Mouse (Mus musculus): ENCODE data around the gene Slc6a16.

Slc6a16 gene

DNA sequence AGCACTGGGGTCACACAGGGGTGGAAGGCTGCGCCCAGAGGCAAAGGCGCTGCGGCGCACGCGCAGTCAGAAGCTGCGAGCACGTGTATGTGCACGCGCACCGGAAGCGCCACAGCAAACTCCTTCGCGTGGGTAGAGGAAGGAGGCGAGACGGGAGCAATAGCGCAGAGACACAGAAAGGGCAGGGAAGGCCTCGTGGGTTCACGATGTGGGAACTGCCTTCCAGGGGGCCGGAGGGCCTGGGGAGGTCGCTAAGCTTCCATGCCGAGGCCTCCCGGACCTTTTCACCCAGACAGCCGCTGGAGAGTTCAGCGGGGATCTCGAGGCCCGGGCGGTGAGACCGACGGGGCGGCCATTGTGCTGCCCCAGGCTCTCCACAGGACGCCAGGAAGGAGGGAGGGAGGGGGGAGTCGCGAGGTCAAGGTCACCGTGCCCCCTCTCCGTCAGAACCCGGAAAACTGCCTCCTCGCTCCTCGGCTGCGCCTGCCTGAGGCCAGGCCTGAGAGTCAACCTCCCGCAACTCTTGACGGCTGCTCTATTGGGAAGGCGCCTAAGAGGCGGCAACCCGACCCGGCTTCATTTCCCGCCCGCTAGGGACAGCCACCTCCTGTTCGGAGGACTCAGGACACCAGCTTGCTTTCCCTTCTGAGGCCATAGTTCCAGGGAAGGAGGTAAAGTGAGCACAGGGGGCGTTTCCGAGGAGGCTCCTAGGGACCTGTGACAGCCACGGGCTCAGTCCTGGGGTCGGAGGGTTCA lies at the start of gene Slc6a16:
Gene Slc6a16, plus strand, starts transcription at position 453 of the 756 bp plus-strand sequence.
- DNase-seq (ENCODE audit: extremely low spot score), result peak; percentile 70

DNA sequence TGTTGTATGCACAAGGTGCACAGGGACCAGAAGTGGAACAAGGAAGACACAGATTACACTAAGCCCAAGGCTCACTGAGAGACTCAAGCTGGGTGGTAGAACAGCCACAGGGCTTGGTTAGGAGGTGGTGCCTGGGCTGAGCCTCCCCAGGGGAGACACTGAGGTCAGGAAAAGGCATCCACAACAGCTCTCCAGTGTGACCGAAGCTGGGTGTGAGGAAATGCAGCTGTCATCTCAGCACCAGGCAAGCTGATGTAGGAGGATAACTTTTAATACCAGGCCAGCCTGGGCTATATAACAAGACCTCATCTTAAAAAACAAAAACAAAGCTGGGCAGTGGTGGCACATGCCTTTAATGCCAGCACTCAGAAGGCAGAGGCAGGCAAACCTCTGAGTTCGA lies 49.7 kb upstream of the Slc6a16 start:
- DNase-seq (ENCODE audit: extremely low spot score), result no peak

DNA sequence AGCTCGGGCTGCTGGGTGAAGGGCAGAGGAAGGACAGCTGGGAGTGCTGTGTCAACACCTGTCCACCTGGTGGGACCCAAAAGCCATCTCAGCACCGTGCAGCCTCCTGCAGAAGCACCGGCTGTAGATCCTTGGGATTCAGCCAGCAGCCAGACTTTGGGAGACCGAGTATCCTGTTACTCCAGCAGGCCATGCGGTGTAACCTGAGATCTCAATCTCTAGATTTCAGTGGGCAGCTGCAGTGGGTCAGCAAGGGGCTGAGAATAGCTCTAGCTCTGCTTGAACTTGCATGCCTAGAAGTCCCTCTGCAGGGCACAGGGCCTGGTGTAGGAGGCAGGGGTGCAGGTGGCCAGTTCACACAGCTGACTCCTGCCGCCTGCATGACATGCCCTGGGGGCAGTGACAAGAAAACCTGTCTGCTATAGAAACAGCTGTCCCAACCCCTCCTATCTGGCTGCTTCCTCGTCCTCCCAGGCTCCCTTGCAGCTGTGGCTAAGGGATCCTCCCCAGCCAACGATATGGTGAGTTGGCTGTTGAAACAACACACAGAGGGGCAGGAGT lies 49.0 kb upstream of the Slc6a16 start:
- peak; percentile 53 for DNase-seq (ENCODE audit: extremely low spot score)

DNA sequence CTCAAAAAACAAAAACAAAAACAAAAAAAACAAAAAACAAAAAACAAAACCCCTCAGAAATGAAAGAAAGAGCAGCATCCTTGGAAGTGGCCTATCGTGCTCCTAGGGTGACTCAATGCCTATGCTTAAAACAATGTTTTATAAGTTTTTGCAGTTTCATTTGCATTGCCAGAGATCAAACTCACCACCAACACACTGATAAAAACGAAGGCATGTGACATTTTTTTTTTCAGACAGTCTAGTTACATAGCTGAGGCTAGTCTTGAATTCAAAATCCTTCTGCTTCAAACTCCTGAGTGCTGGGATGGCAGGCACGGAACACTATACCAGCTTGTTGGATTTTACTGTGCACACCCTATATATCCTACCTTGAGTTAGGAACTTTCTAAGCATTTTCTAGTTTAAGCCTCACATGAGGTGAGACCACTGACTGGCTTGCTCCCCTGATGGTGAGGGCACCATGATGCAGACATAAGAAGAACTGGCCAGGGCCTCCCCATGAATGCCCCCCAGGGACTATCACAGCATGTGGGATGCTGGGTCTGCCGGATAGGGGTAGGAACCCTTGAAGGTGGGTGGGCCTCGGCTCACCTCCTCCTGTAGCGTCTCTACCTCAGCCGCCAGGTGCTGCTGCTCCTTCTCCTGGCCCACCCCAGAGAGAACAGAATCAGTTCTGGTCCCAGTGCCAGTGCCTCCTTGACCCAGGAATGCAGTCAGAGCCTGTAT lies 48.1 kb upstream of the Slc6a16 start:
- DNase-seq (ENCODE audit: extremely low spot score), result no peak

DNA sequence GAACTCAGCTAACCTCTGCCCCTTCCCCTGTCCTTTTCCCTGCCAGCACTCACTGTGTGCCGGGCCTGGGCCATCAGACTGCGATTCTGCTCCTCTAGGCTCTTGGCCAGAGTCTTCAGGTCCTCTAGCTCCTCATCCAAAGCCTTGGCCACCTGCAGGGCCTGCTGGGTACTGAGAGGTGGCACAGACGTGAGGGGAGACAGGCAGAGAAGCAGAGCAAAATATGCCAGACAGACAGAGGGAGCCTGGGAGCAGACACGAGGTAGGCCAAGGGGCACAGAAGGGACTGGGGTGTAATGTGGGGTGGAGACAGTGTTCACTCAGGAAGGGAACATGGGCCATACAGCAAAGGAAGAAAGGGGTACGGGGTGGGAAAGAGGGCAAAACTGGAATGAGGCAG lies 47.5 kb upstream of the Slc6a16 start:
- DNase-seq (ENCODE audit: extremely low spot score), result no peak

DNA sequence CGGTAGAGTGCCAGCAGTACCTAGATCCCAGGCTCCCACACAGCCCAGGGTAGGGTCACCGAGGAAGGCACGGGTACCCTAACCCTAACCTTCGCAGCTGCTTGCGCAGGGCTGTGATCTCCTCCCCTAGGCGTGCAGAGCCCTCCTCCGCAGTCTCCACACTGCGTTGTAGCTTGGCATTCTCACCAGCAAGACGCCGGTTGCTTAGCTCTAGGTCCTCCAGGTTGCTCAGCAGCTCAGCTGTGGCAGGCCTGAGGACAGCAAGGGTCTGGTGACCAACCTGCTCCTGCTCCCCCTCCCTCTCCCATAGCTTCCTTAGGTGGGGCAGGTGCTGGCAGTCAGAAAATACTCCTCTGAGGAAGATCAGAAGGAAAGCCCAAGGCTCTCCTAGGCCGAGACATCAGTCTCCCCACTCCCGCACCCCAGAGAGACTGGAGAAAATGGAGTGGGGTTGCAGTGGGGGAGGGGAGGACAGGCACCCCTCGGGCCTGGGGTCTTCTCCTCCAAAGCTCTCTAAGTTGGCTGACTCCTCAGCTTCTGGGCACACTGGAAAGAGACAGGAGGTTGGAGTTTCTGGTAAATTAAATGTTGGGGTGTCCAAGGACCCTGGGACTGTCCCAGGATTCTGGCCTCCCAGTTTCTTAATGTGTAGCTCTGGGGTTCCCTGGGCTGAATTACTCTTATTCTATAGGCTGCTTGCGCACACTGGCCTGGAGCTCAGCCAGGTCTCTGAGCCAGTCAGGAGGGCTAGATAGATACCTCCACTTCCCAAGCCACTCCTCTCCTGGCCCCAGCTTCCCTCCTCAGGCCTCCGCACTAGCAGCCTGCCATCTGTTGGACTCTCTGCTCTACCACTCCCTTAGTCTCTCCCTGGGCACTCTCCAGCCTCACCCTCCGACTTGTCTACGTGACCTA lies 46.8 kb upstream of the Slc6a16 start:
- no peak for DNase-seq (ENCODE audit: extremely low spot score)

DNA sequence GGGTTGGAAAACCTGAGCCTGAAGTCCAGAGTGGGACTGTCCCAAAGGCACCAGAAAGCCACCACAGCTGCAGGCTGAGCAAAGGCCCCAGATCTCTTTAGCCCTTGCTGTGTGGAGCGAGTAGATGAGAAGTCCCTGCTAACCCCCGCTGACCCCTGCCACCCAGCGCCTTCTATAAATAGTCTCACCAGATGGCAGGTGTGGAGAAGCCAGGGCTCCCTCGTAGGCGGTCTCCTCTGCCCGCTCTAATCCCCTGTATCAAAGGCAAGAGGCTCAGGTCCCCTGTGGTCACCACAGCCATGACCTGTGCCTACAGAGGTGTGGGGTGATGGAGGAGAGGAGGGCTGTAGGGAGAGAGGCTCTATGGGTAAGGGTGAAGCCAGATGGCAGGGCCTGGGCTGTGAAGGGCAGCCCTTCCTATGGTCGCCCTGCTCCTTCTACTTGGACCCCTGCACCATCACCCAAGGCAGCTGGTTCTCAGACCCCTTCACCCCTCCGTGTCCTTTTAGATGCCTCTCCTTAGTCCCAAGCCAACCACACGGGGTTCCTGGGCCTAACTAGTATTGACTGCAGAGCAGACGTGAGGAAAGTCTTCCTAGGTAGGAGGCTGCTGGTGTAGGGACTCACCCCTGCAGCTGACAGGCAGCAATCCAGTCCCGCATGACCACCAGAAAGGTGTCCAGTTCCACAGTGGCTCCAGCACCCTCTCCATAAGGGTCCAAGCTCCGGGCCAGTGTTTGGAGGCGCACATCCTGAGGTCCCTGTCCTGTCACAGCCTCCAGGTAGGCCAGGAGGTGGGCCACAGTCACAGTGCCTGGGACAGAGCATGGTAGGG lies 45.3 kb upstream of the Slc6a16 start:
- DNase-seq (ENCODE audit: extremely low spot score), result no peak

DNA sequence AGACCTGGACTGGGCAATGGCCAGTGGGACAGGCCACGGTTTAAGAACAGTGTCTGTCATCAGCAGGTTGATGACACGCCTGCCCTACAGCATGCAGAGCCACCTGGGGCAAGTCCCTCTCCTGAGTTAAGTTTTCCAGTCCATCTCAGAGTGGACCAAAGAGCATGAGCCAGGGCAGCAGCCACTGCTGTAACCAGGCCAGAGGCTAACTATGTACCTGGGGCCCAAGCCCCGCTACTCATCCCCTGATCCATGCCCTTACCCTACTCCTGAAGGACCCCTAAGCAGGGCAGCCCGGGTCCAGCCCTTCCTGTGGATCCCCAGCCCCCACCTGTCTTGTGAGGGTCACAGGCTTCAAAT lies 44.7 kb upstream of the Slc6a16 start:
- no peak for DNase-seq (ENCODE audit: extremely low spot score)

DNA sequence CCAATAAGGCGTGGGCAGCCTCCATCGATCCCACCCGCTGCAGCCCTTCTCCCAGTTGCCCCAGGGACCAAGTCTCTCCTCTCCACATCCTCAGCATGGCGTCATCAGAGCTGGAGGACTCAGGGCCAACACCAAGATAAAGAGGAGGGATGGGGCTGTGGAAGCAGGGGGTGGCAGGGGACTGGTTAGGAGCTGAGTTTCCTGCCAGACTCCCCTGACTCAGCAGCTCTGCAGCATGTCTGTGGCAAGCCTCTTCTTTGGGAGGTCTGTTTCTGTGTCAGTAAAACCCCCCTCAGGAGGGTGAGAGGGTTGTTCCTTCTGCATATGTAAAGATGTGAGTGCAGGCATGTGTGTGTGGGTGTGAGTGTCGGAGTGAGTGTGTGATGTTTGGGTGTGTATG lies 43.9 kb upstream of the Slc6a16 start:
- DNase-seq (ENCODE audit: extremely low spot score), result no peak

DNA sequence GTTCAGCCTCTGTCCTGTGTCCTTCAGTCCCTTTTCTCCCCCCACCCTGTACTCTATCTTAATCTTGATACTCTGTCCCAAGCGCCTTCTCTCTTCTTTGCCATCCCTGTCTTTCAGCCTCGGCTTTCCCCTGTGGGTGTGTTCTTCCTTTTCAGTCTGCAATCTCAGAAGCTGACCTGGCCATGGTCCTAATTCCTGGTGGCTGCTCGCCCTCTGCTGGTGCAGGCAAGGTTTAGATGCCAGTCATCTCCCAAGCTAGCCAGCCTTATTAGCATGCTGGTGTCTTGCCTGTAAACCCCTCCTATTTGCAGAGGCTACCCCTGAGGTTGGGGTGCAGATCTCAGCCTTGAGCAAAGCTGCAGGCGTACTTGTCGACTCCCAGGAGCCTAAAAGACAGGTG lies 42.5 kb upstream of the Slc6a16 start:
- peak; percentile 73 for DNase-seq (ENCODE audit: extremely low spot score)

DNA sequence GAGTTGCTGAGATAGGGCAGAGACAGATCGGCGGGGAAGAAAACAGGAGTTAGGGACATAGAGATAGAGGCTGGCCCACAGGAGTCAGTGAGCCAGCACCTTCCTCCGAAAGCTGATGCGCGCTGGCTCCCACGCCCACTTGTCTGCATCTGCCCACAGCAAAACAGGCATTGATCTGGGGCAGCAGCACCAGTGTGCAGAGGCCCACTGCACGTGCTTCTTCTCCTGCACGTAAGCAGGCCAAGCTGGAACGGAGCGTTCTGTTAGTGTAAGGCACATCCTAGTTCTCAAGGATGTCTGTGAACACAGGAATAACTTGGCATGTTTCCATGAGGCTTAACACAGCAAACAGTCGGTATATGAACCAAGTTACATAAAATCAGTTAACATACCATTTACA lies 41.9 kb upstream of the Slc6a16 start:
- DNase-seq (ENCODE audit: extremely low spot score), result no peak

DNA sequence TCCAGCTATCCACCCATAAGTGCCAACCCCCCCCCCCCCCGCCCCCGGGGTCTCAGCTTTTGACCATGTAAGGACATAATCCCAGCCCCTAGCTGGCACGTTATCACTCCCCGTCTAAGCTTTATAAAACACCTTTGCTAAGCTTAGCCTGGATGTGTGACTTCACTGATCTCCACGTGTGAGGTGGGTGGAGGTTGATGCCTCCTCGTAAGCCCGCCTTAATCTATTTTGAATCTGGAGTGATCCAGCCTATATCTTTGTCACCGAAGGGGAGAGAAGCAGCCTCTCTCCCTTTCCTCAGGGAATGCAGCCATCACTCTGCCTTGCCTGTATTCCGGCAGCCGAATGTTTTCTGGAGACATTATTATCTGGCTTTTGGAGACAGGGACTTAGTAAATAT lies 38.2 kb upstream of the Slc6a16 start:
- no peak for DNase-seq (ENCODE audit: extremely low spot score)

DNA sequence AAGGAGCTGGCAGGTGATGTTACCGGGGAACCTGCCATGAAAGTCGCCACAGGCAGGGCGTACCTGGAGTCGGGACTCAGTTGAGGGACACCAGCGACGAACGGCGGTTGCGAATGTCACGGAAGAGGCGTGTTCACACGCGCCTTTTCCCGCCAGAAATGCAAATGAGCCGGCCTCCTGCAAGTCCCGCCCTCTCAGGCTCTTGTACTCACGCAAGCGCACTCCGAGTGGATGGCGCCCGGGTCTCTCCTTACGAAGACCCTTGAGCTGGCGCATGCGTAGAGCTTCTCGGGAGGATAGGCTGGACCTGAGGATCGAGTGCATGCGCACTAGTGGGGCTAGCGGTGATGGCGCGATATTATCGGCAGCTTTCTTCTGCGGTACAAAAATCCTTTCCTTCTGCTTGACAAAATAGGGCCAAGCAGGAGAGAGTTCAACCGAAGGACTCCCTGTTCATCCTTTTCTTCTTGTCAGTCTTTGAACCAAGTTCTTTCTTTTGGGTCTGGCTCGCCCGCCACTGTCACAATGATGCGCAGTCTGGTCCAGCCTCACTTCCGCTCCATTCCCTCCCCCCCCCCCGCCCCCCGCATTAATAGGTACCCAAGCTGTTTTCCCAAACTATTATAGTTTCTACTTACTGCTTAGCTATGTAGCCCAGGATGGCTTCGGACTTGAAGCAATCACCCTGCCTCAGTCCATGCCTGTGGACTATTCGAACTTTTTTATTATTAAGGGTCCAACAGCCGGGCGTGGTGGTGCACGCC lies 36.3 kb upstream of the Slc6a16 start, which contains the start of gene Ccdc155:
Gene Ccdc155, minus strand, starts transcription at position 513 of the 764 bp plus-strand sequence.
- DNase-seq (ENCODE audit: extremely low spot score), result peak; percentile 94

DNA sequence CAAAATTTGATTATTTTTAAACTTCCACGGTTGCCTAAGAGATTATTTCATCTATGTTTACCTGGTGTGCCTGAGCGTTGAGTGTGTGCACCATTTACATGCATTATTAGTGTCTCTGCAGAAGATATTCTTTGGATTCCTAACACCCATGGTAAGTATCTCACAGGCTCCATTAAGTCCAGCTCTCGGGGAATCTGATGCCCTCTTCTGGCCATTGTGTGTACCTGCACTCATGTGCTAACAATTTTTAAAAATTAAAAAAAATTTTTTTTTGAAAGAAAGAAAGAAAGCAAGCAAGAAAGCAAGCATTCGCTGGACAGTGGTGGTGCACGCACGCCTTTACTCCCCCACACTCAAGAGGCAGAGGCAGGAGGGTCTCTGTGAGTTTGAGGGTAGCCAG lies 32.6 kb upstream of the Slc6a16 start:
- DNase-seq (ENCODE audit: extremely low spot score), result no peak

DNA sequence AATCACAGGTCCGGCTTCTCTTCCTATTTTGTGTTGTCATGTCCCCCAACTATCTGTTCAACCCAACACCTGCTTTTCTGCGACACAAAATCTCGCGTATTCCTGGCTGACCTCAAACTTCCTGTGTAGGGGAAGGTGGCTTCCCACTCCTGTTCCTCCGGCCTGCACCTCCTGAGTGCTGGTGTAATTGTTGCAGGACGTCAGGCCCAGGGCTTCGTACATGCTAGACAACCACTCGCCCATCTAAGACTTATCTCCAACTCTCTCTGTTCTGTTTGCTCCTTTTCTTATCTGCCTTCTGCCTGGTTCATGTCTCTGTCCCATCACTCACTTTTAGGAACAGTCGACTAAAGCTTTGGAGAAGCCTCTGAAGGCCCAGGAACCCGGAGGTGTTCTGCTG lies 29.8 kb upstream of the Slc6a16 start:
- no peak for DNase-seq (ENCODE audit: extremely low spot score)

DNA sequence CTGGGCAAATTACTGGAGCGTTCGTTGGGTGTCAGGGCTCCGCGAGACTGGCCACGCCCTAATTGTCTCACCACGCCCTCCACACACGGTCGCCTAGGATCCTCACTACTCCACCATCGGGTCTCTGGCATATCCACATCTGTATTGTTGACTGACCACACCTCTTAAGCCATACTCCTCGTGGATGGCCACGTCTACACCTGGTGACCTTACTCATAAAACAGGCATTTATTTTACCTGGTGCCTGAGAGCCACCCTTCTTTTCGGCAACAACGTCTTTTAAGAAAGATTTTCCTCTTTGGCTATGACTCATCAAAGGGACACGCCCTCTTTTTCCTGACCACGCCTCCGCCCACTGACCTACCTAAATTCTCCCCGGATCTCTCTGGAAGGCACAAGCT lies 29.0 kb upstream of the Slc6a16 start, which contains the start of gene Dkkl1:
Gene Dkkl1, minus strand, starts transcription at position 297 of the 401 bp plus-strand sequence.
- no peak for DNase-seq (ENCODE audit: extremely low spot score)

DNA sequence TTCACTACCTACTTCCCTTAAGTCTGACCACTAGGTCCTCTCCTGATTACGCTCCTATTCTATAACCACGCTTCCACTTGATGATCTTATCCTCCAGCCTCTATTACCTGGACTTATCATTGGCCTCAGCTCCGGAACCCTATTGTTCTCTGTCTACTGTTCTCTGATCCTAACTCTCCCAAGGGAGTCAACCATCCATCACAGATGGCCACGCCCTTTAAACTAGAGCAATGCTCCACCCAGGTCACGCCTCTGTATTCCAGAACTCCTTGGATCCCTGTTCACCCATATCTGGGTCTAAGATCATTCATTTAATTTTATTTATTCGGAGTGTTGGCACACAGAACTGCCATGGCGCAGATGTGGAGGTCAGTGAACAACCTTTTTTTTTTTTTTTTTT lies 28.5 kb upstream of the Slc6a16 start:
- no peak for DNase-seq (ENCODE audit: extremely low spot score)

DNA sequence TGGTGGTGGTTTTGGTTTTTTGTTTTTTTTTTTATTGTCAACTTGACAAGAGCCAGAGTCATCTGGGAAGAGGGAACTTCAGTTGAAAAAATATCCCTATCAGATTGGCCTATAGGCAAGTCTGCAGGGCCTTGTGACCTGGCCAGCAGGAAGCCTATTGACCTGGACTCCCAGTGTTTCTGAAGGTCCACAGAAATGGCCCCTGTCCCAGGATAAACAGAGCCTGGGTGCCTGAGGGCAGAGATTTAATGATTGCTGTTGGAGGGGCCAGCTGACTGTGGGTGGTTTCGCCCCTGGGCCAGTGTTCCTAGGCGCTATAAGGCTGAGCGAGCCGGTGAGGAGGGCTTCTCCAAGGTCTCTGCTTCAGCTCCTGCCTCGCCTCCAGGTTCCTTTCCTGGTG lies 27.2 kb upstream of the Slc6a16 start:
- DNase-seq (ENCODE audit: extremely low spot score), result no peak

DNA sequence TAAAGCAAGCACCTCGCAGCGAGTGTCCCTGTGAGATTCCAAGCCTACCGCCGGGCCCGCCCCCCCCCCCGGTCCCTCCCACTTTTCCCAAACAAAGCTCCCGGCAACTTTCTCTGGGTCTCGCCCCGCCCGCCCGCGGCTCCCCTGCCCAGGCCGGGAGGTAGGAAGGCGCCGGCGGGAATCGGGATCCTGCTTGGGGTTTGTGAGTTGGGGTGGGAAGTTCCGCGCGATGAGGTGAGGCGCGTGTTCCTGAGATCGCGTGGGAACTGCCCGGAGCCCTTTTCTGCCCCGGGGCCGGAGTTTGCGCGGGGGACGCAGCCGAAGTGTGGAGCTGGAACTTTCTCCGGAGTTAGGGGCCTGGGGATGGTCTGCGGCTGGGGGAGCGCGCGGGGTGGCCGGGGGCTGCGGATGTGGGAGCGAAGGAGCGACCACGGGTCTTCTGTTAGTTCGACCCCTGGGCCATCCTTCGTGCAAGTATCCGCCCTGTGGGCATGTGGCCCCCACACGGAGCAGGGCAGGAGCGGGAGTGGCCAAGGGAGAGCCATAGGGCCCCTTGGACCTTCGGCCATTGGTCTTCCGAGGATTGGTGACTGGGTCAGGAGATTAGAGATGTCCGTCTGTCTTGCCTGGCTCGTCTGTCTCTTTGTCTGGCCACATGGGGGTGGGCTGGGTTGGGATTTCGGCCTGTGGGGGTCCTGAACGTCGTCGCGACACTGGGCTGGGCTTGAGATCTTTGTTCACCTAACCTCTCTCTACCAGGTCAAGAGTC lies 25.0 kb upstream of the Slc6a16 start, which contains the start of gene Tead2:
Gene Tead2, plus strand, starts transcription at position 81 of the 769 bp plus-strand sequence.
- DNase-seq (ENCODE audit: extremely low spot score), result peak; percentile 89

Data from embryo, embryonic 9.5 days (tissue).